17 mouse cellular contexts compared by ENCODE assay signal in the genomic region with DNA sequence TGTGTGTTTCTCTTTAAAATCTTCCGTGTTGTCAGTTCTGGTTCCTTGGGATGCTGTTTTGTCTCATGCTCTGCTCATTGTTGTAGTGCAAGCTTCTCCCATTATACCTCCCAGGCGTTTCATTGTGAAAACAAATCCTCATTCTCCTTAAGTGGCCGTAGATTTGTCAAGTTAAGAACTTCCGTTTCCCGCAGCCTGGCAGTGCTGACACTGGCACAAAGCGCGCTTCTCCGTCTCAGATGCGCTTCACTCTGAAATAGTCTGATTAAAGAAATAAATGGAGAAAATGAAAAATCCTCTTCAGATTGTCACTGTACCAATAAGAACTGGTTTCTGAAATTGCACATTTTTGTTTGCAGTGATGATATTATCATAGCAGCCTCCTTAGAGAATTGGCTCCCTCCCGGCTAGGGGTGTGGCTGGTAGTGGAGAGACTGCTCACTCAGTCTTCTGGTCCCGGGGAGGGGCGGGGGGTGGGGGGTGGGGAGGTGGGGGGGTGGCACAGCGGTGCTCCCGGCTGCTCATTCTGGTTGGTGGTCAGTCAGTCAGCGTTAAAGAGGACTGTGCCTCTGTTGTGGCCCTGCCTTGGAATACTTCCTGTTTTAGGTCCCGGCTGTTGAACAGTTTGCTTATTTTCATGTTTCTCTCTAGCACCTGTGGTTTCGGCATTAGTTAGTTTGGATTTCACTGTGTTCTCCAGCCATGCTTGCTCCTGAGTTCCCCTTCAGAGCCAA. TPM values are rescaled to one million over a fixed set of nuclear protein-coding genes. Genes with fewer than 3 reads are reported as not detected.
DNase-seq lines count a peak whose midpoint lies in the region; ATAC-seq and TF ChIP-seq lines count a peak whose summit lies in the region.
"Had no signal": no experiment of that assay in that cellular context is flagged by ENCODE, and none has a peak within 500 bp of the region (broad histone marks: within the 10 kb centered on the region; RNA-seq: fewer than 3 reads in every experiment).

No protein-coding gene starts in this region.

- no peaks in the 10 kb centered on the region for H3K27me3 ChIP-seq in heart, embryonic 13.5 days (replicated peaks)
- H3K27me3 ChIP-seq in G1E (ENCODE audit: insufficient read depth, low read length): no peaks in the 10 kb centered on the region
- no peaks in the 10 kb centered on the region for H3K27me3 ChIP-seq in forebrain, embryonic 15.5 days
- no peaks in the 10 kb centered on the region for H3K27me3 ChIP-seq in midbrain, embryonic 13.5 days
- no peaks in the 10 kb centered on the region for H3K27me3 ChIP-seq in thymus, adult 2 months (ENCODE audit: control insufficient read depth, insufficient read depth, low read length)
- H3K27me3 ChIP-seq: embryonic facial prominence, embryonic 13.5 days; liver, embryonic 12.5 days had no signal

- no peak for TF ChIP-seq POLR2A in thymus, adult 2 months (IDR thresholded peaks at IDR 0.05; ENCODE audit: control insufficient read depth, extremely low read depth, insufficient read depth, low read length, poor library complexity)

- WGBS in heart, embryonic 13.5 days: 70% methylated on average over 17 of the region's 17 CpGs
- 35% methylated on average over 17 of the region's 17 CpGs for whole genome bisulfite sequencing in forebrain, embryonic 15.5 days
- 35% methylated on average over 16 of the region's 17 CpGs for WGBS in midbrain, embryonic 13.5 days
- 73% methylated on average over 17 of the region's 17 CpGs for WGBS in thymus, adult 2 months

- no peaks in the 10 kb centered on the region for H3K9me3 ChIP-seq in heart, embryonic 13.5 days
- peaks cover 5% of the 10 kb centered on the region for H3K9me3 ChIP-seq in G1E (replicated peaks)
- no peaks in the 10 kb centered on the region for H3K9me3 ChIP-seq in forebrain, embryonic 15.5 days
- H3K9me3 ChIP-seq in midbrain, embryonic 13.5 days: no peaks in the 10 kb centered on the region
- H3K9me3 ChIP-seq: embryonic facial prominence, embryonic 13.5 days; liver, embryonic 12.5 days had no signal

- H3K4me3 ChIP-seq in heart, embryonic 13.5 days: no peak overlapping the region
- H3K4me3 ChIP-seq in G1E (ENCODE audit: low read depth, low read length): no peak overlapping the region
- no peak overlapping the region for H3K4me3 ChIP-seq in forebrain, embryonic 15.5 days
- no peak overlapping the region for H3K4me3 ChIP-seq in midbrain, embryonic 13.5 days (replicated peaks)
- no peak overlapping the region for H3K4me3 ChIP-seq in thymus, adult 2 months (ENCODE audit: control insufficient read depth, insufficient read depth, low read length)
- H3K4me3 ChIP-seq: embryonic facial prominence, embryonic 13.5 days; liver, embryonic 12.5 days had no signal

- DNase-seq in heart, postnatal 4 days: no peak
- peak; percentile 58 for DNase-seq in G1E (ENCODE audit: low spot score)
- no peak for DNase-seq in spleen, adult 12 weeks (ENCODE audit: low spot score)
- DNase-seq in kidney, postnatal 10 days: no peak
- no peak for DNase-seq in thymus, adult 2 months
- DNase-seq: adrenal gland, postnatal 25 days; cerebellum, adult 2 months; kidney, adult 2 months; lung, postnatal 4 days; spleen, adult 18-20 months had no signal

- H3K36me3 ChIP-seq in heart, embryonic 13.5 days: peaks cover 69% of the 10 kb centered on the region
- H3K36me3 ChIP-seq in G1E (replicated peaks): peaks cover 64% of the 10 kb centered on the region
- H3K36me3 ChIP-seq in forebrain, embryonic 15.5 days: peaks cover 25% of the 10 kb centered on the region
- H3K36me3 ChIP-seq in midbrain, embryonic 13.5 days: peaks cover 32% of the 10 kb centered on the region
- H3K36me3 ChIP-seq in thymus, adult 2 months (ENCODE audit: control insufficient read depth, insufficient read depth, low read length): peaks cover 25% of the 10 kb centered on the region

- H3K27ac ChIP-seq in heart, embryonic 13.5 days (replicated peaks): no peak overlapping the region
- H3K27ac ChIP-seq in forebrain, embryonic 15.5 days (replicated peaks): peak overlapping the region; percentile 24; the same call in 1 of the 2 replicates
- H3K27ac ChIP-seq in midbrain, embryonic 13.5 days: peak overlapping the region; percentile 27
- H3K27ac ChIP-seq in thymus, adult 2 months (ENCODE audit: control insufficient read depth, insufficient read depth, low read length): no peak overlapping the region
- H3K27ac ChIP-seq: liver, embryonic 12.5 days had no signal

- H3K4me1 ChIP-seq in heart, embryonic 13.5 days: peaks cover 3% of the 10 kb centered on the region; the same call in 1 of the 2 replicates
- H3K4me1 ChIP-seq in G1E (ENCODE audit: insufficient read depth, low read depth, low read length): peaks cover 37% of the 10 kb centered on the region
- peaks cover 14% of the 10 kb centered on the region for H3K4me1 ChIP-seq in forebrain, embryonic 15.5 days
- H3K4me1 ChIP-seq in midbrain, embryonic 13.5 days (replicated peaks): peaks cover 21% of the 10 kb centered on the region
- peaks cover 14% of the 10 kb centered on the region for H3K4me1 ChIP-seq in thymus, adult 2 months (replicated peaks; ENCODE audit: control insufficient read depth, insufficient read depth, low read length)
- H3K4me1 ChIP-seq: liver, embryonic 12.5 days had no signal

- no peak for ATAC-seq in heart, embryonic 13.5 days (ENCODE audit: extremely low read depth, insufficient number of reproducible peaks, low FRiP score, low TSS enrichment)
- ATAC-seq in G1E (ENCODE audit: extremely low read depth, insufficient number of reproducible peaks, low FRiP score, poor library complexity, severe bottlenecking): peak; percentile 69
- ATAC-seq in forebrain, embryonic 15.5 days (replicated peaks): 0 out of 2 replicates have a peak, but pooled peaks have one; percentile 38
- ATAC-seq in midbrain, embryonic 13.5 days: peak; percentile 40; the same call in 1 of the 2 replicates
- ATAC-seq: CD4-positive, CD25-positive, alpha-beta regulatory T cell, adult 4 months; liver, embryonic 12.5 days had no signal

- 0 out of 2 replicates have a peak overlapping the region, but pooled peaks have one; percentile 3 for H3K4me2 ChIP-seq in heart, embryonic 13.5 days
- peak overlapping the region; percentile 15 for H3K4me2 ChIP-seq in forebrain, embryonic 15.5 days (replicated peaks)
- peak overlapping the region; percentile 35 for H3K4me2 ChIP-seq in midbrain, embryonic 13.5 days (replicated peaks)
- H3K4me2 ChIP-seq: embryonic facial prominence, embryonic 13.5 days; liver, embryonic 12.5 days had no signal

- no peak for TF ChIP-seq CTCF in G1E (IDR thresholded peaks at IDR 0.05; ENCODE audit: low read depth, low read length)
- TF ChIP-seq CTCF in thymus, adult 2 months (IDR thresholded peaks at IDR 0.05; ENCODE audit: borderline replicate concordance, control insufficient read depth, extremely low read depth, insufficient read depth, low read length, poor library complexity): no peak

- H3K9ac ChIP-seq in heart, embryonic 13.5 days: no peak overlapping the region
- no peak overlapping the region for H3K9ac ChIP-seq in forebrain, embryonic 15.5 days (replicated peaks)
- no peak overlapping the region for H3K9ac ChIP-seq in midbrain, embryonic 13.5 days (replicated peaks)
- H3K9ac ChIP-seq: embryonic facial prominence, embryonic 13.5 days; liver, embryonic 12.5 days had no signal

RNA-seq across cellular contexts. Expression of gene Cacng1, which starts 39.9 kb away (rescaled TPM):
- polyA plus RNA-seq in heart, embryonic 13.5 days (2015; fragmentation: Nextera tagmentation; extraction: Ambion mirVana): 0.15 and 0.27 TPM in 2 replicates
- total RNA-seq in heart, postnatal 4 days (2021): under 1 TPM in 1 of 2 experiments, not detected in 1; 0.34 TPM
- total RNA-seq in G1E (2014; fragmentation: Nextera tagmentation): not detected in 2 replicates
- not detected in 2 replicates for total RNA-seq in G1E (2017)
- 0.04 TPM in 1 of 2 replicates, not detected in the other for polyA plus RNA-seq in G1E (2012)
- 0.27 and 0.34 TPM in 2 replicates for polyA plus RNA-seq in forebrain, embryonic 15.5 days (2015; fragmentation: Nextera tagmentation; extraction: Ambion mirVana)
- 0.26 and 0.58 TPM in 2 replicates for polyA plus RNA-seq in midbrain, embryonic 13.5 days (2015; fragmentation: Nextera tagmentation; extraction: Ambion mirVana)
- polyA plus RNA-seq in thymus, adult 2 months (2012; rRNA removed): 0.18 and 0.33 TPM in 2 replicates
- total RNA-seq: adrenal gland, postnatal 25 days; layer of hippocampus, postnatal 36 days had no signal
- polyA plus RNA-seq: CD4-positive, CD25-positive, alpha-beta regulatory T cell, adult 4 months; liver, embryonic 12.5 days had no signal

Comparison
In these comparisons a context has a peak if more than half of its experiments do, and no peak if none do; other contexts are left out.
1. H3K27ac ChIP-seq: peak in forebrain, embryonic 15.5 days (single experiment) and midbrain, embryonic 13.5 days (single experiment); none in heart, embryonic 13.5 days (single experiment) and thymus, adult 2 months (single experiment).
2. Peak in every context shown above with its lines, with median percentiles within 50 percentile points of each other: H3K4me2 ChIP-seq.